Mouse (Mus musculus) naive thymus-derived CD4-positive, alpha-beta T cell, adult 2 months (primary cell): ENCODE data around the gene Dapk1.

Source experiments
- DNase-seq: peaks from one replicate; pipeline ENCODE4 v3.0.0-alpha.2; 2011; ENCODE audit warnings: low read depth

Gene Dapk1

GRCm38 (mm10) chr13:60616036-60616435 lies 14.3 kb downstream of the Dapk1 start:
- no peak for DNase-seq

GRCm38 (mm10) chr13:60618287-60618686 lies 16.5 kb downstream of the Dapk1 start:
- DNase-seq = no peak

DNA sequence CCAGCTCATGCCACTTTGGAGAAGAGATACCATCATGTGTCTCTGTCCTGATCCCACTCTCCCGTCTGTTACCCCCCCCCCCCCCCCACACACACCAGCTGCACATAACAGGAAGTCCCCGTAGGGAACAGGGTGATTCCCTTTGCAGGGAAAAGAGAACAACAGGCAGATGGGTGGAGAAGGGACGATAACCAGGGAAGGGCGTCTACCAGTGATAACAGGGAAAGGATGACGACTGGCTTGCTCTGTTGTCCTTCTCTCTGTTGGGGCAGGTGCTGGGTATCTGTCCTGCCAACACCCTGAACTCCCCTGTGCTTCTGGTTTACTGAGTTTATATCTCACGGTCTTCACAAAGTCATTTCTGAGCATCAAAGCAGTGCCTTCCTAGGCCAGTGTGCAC lies 18.0 kb downstream of the Dapk1 start:
- DNase-seq = no peak

- no peak for DNase-seq
Measured at GRCm38 (mm10) chr13:60621411-60621965, 19.7 kb downstream of the Dapk1 start.

- DNase-seq = no peak
Measured at GRCm38 (mm10) chr13:60625581-60625980, 23.8 kb downstream of the Dapk1 start.

DNA sequence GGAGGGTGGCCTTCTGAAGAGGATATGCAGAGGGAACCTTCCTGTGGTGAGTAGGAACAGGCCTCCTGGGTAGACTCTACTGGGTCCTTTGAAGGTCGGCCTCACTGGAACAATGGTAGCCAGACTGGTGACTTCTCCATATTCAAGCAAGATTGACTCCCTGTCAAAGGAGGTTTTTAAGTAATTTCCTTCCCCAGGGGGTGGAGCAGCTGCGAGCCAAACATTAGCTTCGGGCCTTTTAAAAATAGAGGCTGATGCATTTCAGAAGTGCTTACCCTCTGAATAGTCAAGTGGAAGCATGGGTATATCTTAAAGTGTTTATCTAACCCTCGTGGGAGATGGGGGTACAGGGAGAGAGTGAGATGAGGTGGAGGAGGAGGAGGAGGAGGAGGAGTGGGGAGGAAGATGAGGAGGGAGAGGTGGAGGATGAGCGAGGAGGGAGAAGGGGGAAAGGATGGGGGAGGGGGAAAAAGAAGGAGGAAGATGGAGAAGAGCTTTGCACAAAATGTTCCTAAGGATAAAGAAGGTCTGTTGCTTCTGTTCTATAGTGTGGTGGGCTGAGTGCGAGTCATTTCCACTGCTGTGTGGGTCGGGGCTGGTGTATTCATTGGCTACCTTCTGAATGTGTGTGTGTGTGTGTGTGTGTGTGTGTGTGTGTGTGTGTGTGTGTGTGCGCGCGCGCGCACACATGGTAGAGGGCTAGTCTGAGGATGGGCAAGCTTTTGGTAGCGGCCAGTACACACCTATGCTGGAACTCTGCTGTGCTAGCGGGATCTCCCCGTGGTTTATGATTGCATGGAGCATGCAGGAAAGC lies 26.3 kb downstream of the Dapk1 start:
- DNase-seq = no peak

- no peak for DNase-seq
Measured at GRCm38 (mm10) chr13:60628657-60628950, 26.9 kb downstream of the Dapk1 start.

DNA sequence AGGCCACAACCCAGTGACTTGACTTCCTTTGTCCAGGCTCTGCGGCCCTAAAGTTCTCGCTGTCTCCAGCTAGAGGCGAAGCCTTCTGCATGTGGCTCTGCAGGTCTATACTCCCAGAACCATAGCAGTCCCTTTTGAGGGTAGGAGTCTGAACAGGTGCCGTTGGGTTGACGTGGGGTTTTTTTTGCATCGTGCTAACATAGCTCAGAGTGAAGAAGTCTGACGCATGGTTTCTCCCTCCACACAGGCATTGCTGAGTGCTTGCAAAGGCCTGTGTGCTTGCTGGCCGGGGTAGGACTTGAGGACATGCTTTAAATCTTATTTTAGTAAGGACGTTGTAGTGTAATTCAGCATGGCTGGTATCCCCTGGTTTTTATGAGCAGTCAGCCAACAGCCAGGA lies 27.7 kb downstream of the Dapk1 start:
- no peak for DNase-seq

DNA sequence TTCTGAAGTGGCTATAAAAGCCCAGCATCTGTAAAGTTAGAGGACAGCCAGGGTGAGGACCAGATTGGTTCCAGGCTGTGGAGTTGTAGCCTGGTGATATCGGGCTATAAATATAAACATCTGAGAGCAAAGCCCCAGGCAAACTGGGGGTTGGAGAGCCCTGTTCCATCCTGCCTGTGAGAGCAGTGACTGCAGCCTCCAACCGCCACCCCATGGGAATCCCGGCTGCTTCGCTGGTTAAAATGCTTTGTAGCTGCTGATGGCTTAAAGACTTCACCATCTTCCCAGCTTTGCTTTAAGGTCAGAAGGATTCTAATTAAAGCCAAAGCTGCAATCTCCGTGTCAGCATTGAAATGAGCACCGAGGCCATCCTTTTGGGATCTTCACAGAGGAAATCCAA lies 32.2 kb downstream of the Dapk1 start:
- DNase-seq = no peak

DNA sequence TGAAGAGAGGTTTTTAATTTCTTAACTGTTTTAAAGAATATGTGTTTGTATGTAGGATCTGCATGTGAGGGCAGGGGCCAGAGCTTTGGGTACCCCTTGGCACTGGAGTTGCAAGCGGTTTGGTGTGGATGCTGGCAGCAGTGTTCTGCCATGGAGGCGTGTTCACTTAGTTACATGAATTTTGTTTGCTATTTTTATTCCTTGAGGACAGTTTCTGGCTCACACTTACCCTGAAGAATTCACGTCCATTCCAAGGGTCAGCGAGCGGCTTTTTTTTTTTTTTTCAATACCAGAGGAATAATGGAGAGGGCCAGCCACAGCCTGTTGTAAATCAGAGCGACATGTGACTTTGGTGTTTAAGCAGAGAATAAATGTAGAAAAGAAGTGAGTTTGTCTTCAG lies 33.9 kb downstream of the Dapk1 start:
- no peak for DNase-seq

GRCm38 (mm10) chr13:60639482-60640055 lies 37.8 kb downstream of the Dapk1 start:
- no peak for DNase-seq

DNA sequence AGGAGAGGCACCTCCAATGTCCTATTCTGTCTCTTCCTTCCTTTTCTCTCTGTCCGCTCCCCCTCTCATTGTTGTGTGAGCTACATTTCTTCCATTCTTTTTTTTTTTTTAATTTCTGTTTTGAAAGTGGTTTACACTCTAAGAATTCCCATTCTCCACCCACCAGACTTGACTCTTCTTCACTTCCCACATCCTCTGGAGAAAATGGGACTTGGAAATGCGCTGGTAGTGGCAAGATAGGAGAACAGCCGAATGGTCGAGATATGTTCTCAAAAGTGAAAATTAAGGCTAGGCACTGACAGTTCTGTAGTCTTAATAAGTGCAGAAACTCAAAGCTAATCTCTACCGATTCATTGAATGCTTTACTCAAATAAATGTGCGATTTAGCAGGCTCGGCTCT lies 38.7 kb downstream of the Dapk1 start:
- no peak for DNase-seq

DNA sequence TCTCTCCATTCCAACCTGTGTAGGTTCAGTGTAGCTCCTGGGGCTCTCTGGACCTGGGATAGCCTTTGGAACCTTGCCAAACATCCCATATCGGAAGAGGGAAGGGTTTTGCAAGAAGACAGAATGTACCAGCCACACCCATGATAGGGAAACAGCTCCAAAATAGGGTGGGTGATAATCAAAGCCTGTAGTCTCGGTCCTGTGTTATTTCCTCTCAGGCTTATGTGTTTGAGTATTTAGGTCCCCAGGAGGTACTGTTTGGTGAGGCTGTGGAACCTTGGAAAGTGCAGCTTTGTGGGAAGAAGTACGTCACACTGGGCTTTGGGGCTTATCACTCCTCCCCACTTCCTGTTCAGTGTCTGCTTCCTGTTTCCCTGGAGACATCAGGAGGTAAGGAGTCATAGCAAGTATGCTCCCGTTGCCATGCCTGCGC lies 42.7 kb downstream of the Dapk1 start:
- DNase-seq = peak; percentile 11

GRCm38 (mm10) chr13:60646791-60647190 lies 45.0 kb downstream of the Dapk1 start:
- DNase-seq = no peak

GRCm38 (mm10) chr13:60648350-60648749 lies 46.6 kb downstream of the Dapk1 start:
- DNase-seq = no peak

DNA sequence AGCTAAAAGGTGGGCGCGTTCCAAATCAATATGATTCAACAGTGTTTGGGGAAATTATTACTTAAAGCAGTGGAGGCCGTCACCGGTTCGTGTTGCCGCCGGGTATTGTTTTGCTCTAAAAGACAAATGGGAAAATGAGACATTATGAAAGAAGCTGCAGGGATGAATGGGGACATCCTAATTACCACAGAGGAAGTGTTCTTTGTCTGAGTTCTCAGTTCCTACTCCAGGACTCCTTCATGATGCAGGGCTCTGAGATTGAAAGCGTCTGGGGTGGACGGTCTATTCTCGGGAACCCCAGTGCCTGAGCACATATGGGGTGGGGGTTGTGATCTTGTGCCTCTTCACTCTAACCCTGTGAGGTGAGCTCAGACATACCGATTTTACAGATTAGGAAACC lies 48.3 kb downstream of the Dapk1 start:
- DNase-seq = no peak

DNA sequence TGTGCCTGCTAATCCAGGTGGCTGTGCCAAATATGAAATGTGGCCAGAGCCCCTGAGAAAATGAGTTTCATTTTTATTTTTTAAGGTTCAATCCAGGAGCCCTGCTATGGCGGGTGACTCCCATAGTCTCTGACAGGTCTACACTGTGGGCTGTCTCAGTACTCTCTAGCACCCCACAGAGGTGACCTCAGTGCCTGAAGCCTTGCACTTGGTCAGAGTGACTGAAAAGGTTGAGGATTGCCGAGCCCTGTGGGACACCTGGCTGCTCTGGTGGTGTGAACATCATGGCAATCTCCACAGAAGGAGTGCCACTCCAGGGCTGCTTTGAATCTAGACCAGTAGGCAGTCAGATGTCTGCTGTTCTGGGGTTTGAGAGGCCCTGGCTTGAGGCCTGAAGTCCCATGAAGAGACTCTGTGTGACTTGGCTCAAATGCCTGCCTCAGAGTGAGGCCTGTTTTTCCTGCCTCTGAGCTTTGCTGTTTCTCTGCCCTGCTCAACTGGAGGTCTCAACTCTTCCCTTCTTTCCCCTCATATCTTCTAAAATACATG lies 52.3 kb downstream of the Dapk1 start:
- no peak for DNase-seq

GRCm38 (mm10) chr13:60655246-60655645 lies 53.5 kb downstream of the Dapk1 start:
- no peak for DNase-seq

GRCm38 (mm10) chr13:60659600-60659999 lies 57.9 kb downstream of the Dapk1 start:
- DNase-seq = no peak

- no peak for DNase-seq
Measured at GRCm38 (mm10) chr13:60660056-60660455, 58.3 kb downstream of the Dapk1 start.

GRCm38 (mm10) chr13:60660711-60661261 lies 59.0 kb downstream of the Dapk1 start:
- DNase-seq = no peak

DNA sequence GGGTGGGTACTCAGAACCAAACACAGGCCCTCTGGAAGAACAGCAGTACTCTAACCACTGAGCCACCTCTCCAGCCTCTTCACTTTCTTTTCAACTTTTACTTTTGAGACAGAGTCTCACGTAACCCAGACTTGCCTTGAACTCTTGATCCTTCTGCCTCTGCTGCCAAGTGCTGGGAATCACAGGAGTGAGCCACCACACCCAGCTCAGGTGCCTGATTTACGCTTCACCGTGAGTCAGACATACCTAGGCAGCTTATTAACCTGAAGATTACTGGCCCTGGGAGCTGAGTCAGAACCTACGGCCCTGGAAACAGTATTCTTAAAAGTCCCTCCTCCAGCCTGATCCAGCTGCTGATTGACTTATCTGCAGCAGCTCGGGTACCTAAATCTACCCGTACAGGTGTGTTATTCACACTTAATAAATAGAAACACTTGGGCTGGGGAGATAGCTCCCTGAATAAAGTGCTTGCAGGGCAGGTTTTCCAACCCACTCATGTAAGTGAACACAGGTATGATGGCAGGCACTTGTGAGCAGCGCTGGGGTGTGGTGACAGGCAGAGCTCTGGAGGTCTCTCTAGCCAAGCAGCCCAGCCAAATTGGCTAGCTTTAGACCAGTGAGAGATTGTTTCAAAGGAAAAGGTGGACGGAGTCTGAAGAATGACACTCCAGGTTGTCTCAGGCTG lies 60.9 kb downstream of the Dapk1 start:
- no peak for DNase-seq

DNA sequence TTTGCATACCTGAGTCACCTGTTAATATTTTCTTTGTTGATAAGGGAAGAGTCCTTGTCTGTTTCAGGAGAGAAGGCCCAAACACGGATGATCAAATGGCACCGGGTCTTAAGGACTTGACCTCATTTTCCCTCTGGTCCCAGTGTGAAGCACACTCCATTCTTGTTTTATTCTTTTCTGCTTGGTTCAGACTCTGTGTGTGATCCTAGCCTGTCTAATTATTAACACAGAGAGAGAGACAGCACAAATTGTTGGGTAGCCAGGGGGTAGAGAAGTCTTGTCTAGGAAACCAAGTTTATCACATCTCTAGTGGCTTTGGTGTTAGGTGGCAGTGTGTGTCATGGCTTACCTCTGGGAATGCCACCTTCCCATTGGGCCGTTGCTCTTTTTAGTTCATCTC lies 62.3 kb downstream of the Dapk1 start:
- DNase-seq = no peak
